Comparison of ENCODE assay signal across 9 mouse cellular contexts in the genomic region with DNA sequence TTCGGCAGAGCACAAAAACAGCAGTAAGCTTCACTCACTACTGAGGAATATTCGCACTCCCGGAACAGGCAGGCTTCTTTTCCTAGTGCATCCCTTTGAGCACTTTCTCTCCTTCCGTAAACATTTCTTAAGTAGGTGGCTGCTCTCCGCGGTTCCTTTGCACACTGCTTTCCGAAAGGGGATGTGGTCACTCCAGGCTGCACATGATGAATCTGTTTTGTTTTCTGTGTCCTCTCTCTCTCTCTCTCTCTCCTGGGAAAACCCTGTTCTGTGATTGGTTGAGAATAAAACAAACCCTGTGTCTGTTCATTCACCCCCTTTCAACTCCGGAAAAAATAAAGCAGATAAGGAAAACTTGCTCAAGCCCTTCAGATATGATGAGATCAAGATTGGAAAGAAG. TPM values are rescaled to one million over a fixed set of nuclear protein-coding genes. Genes with fewer than 3 reads are reported as not detected.
DNase-seq lines count a peak whose midpoint lies in the region; ATAC-seq lines count a peak whose summit lies in the region.
"Had no signal": no experiment of that assay in that cellular context is flagged by ENCODE, and none has a peak within 500 bp of the region (broad histone marks: within the 10 kb centered on the region; RNA-seq: fewer than 3 reads in every experiment).

Gene Abca6, minus strand, starts transcription at position 243 of the 400 bp plus-strand sequence.

- WGBS in limb, embryonic 12.5 days, result 30% methylated on average over 8 of the region's 8 CpGs
- WGBS in limb, embryonic 10.5 days, result 29% methylated on average over 8 of the region's 8 CpGs
- 25% methylated on average over 8 of the region's 8 CpGs for WGBS in liver, embryonic 12.5 days (ENCODE audit: insufficient replicate concordance)
- WGBS in neural tube, embryonic 12.5 days, result 31% methylated on average over 8 of the region's 8 CpGs

- H3K4me2 ChIP-seq in limb, embryonic 12.5 days, result peak within 1 kb of the TSS; percentile 36
- peak within 1 kb of the TSS; percentile 29; the same call in 1 of the 2 replicates for H3K4me2 ChIP-seq in liver, embryonic 12.5 days
- H3K4me2 ChIP-seq in neural tube, embryonic 12.5 days (replicated peaks), result peak within 1 kb of the TSS; percentile 38

- H3K4me3 ChIP-seq in limb, embryonic 12.5 days (replicated peaks), result 0 out of 2 replicates have a peak within 1 kb of the TSS, but pooled peaks have one; percentile 5
- H3K4me3 ChIP-seq in limb, embryonic 10.5 days, result no peak within 1 kb of the TSS
- H3K4me3 ChIP-seq in liver, embryonic 12.5 days, result 0 out of 2 replicates have a peak within 1 kb of the TSS, but pooled peaks have one; percentile 5
- H3K4me3 ChIP-seq in neural tube, embryonic 12.5 days, result no peak within 1 kb of the TSS

- no peaks in the 10 kb centered on the region for H3K4me1 ChIP-seq in limb, embryonic 12.5 days (replicated peaks)
- H3K4me1 ChIP-seq in limb, embryonic 10.5 days, result peaks cover 5% of the 10 kb centered on the region; the same call in 1 of the 2 replicates
- no peaks in the 10 kb centered on the region for H3K4me1 ChIP-seq in liver, embryonic 12.5 days
- H3K4me1 ChIP-seq in neural tube, embryonic 12.5 days, result peaks cover 4% of the 10 kb centered on the region; the same call in 1 of the 2 replicates

- intact Hi-C loops in heart, postnatal 25 days (cut with DNase I), result no loop called here

- no peak within 1 kb of the TSS for H3K27ac ChIP-seq in limb, embryonic 12.5 days
- no peak within 1 kb of the TSS for H3K27ac ChIP-seq in limb, embryonic 10.5 days
- H3K27ac ChIP-seq in liver, embryonic 12.5 days, result no peak within 1 kb of the TSS
- no peak within 1 kb of the TSS for H3K27ac ChIP-seq in neural tube, embryonic 12.5 days

- DNase-seq in limb, embryonic 10.5 days (ENCODE audit: low spot score), result no peak
- peak; percentile 14 for DNase-seq in fibroblast of lung, adult 2 months (ENCODE audit: low read depth)
- peak; percentile 11 for DNase-seq in heart, postnatal 25 days (ENCODE audit: low spot score)
- DNase-seq in layer of hippocampus, postnatal 14 days (ENCODE audit: low spot score in 2 of 2), result no peak
- DNase-seq in spleen, adult 12 weeks (ENCODE audit: low spot score), result no peak

- no peak within 1 kb of the TSS for H3K9ac ChIP-seq in limb, embryonic 12.5 days (replicated peaks)
- no peak within 1 kb of the TSS for H3K9ac ChIP-seq in liver, embryonic 12.5 days
- H3K9ac ChIP-seq in neural tube, embryonic 12.5 days, result no peak within 1 kb of the TSS

- H3K36me3 ChIP-seq in limb, embryonic 12.5 days, result no peaks in the 10 kb centered on the region
- no peaks in the 10 kb centered on the region for H3K36me3 ChIP-seq in limb, embryonic 10.5 days
- H3K36me3 ChIP-seq in liver, embryonic 12.5 days, result no peaks in the 10 kb centered on the region
- no peaks in the 10 kb centered on the region for H3K36me3 ChIP-seq in neural tube, embryonic 12.5 days
- H3K36me3 ChIP-seq: G1E had no signal

- H3K9me3 ChIP-seq in limb, embryonic 12.5 days, result no peaks in the 10 kb centered on the region
- H3K9me3 ChIP-seq in limb, embryonic 10.5 days (replicated peaks), result no peaks in the 10 kb centered on the region
- H3K9me3 ChIP-seq in liver, embryonic 12.5 days (replicated peaks), result no peaks in the 10 kb centered on the region
- H3K9me3 ChIP-seq in neural tube, embryonic 12.5 days, result no peaks in the 10 kb centered on the region

- ATAC-seq in limb, embryonic 12.5 days (ENCODE audit: insufficient number of reproducible peaks, insufficient read depth, low FRiP score, low TSS enrichment, low read depth), result no peak
- ATAC-seq in liver, embryonic 12.5 days, result no peak
- no peak for ATAC-seq in neural tube, embryonic 12.5 days (ENCODE audit: low FRiP score, low read depth)

- H3K27me3 ChIP-seq in limb, embryonic 12.5 days, result no peaks in the 10 kb centered on the region
- no peaks in the 10 kb centered on the region for H3K27me3 ChIP-seq in limb, embryonic 10.5 days (ENCODE audit: low read depth, poor library complexity, severe bottlenecking)
- H3K27me3 ChIP-seq in liver, embryonic 12.5 days (replicated peaks), result no peaks in the 10 kb centered on the region
- no peaks in the 10 kb centered on the region for H3K27me3 ChIP-seq in neural tube, embryonic 12.5 days (replicated peaks)

RNA-seq across cellular contexts. Expression of gene Abca6, which starts in this region (rescaled TPM):
- 0.13 and 0.27 TPM in 2 replicates for polyA plus RNA-seq in limb, embryonic 12.5 days (2016; fragmentation: Nextera tagmentation; extraction: Ambion mirVana)
- polyA plus RNA-seq in limb, embryonic 10.5 days (2016; fragmentation: Nextera tagmentation; extraction: Ambion mirVana), result 0.16 and 0.19 TPM in 2 replicates
- total RNA-seq in heart, postnatal 25 days (2021), result 1 to 10 TPM; 5.9 to 8.3 TPM
- polyA plus RNA-seq in liver, embryonic 12.5 days (2016; fragmentation: Nextera tagmentation; extraction: Ambion mirVana), result 3.3 TPM in 2 replicates
- polyA plus RNA-seq in neural tube, embryonic 12.5 days (2016; fragmentation: Nextera tagmentation; extraction: Ambion mirVana), result 0.06 and 0.19 TPM in 2 replicates
- 1 to 10 TPM; 1.7 TPM for total RNA-seq in layer of hippocampus, postnatal 14 days (2021)
- total RNA-seq: G1E had no signal
- polyA plus RNA-seq: G1E had no signal

Comparison
In these comparisons a context has a peak if more than half of its experiments do, and no peak if none do; other contexts are left out.
1. H3K4me3 ChIP-seq: peak in limb, embryonic 12.5 days (single experiment) and liver, embryonic 12.5 days (single experiment); none in limb, embryonic 10.5 days (single experiment) and neural tube, embryonic 12.5 days (single experiment).
2. DNase-seq: peak in fibroblast of lung, adult 2 months (single experiment) and heart, postnatal 25 days (single experiment); none in limb, embryonic 10.5 days (single experiment), layer of hippocampus, postnatal 14 days (0 of 2) and spleen, adult 12 weeks (single experiment).
3. Peak in every context shown above with its lines, with median percentiles within 50 percentile points of each other: H3K4me2 ChIP-seq.